Mouse (Mus musculus) embryonic facial prominence, embryonic 15.5 days (tissue): ENCODE results near the gene Epha2. TPM values are rescaled to one million over a fixed set of nuclear protein-coding genes. Genes with fewer than 3 reads are reported as not detected.

Experiments used
- ATAC-seq: fragments of 200-750 bp; cut with Nextera tagmentation; 2 replicates; pipeline ENCODE4 v1.8.0; 2017; ENCODE audit warnings: low read depth, moderate TSS enrichment; ENCODE audit not compliant: insufficient number of reproducible peaks, low FRiP score, low TSS enrichment
- H3K27ac ChIP-seq: fragments of 300-500 bp; sonication (generic); replicated peaks from 2 replicates; pipeline ENCODE4 v1.5.1; 2015; ENCODE audit warnings: mild to moderate bottlenecking, inconsistent platforms
- H3K27me3 ChIP-seq: fragments of 300-500 bp; sonication (generic); 2 replicates; pipeline ENCODE4 v1.6.1; 2015; ENCODE audit warnings: inconsistent platforms
- H3K36me3 ChIP-seq: fragments of 300-500 bp; sonication (generic); 2 replicates; pipeline ENCODE4 v1.6.1; 2015; ENCODE audit warnings: mild to moderate bottlenecking, inconsistent platforms
- H3K4me1 ChIP-seq: fragments of 300-500 bp; sonication (generic); 2 replicates; pipeline ENCODE4 v1.6.1; 2015; ENCODE audit warnings: inconsistent platforms
- H3K4me2 ChIP-seq: fragments of 300-500 bp; sonication (generic); replicated peaks from 2 replicates; pipeline ENCODE4 v1.6.1; 2015; ENCODE audit warnings: mild to moderate bottlenecking, inconsistent platforms
- H3K4me3 ChIP-seq: fragments of 300-500 bp; sonication (generic); replicated peaks from 2 replicates; pipeline ENCODE4 v1.5.1; 2015; ENCODE audit warnings: mild to moderate bottlenecking, inconsistent platforms
- H3K9ac ChIP-seq: fragments of 300-500 bp; sonication (generic); 2 replicates; pipeline ENCODE4 v1.6.1; 2015; ENCODE audit warnings: inconsistent platforms
- H3K9me3 ChIP-seq: fragments of 300-500 bp; sonication (generic); replicated peaks from 2 replicates; pipeline ENCODE4 v1.6.1; 2016; ENCODE audit warnings: inconsistent platforms
- WGBS: fragments of 180-500 bp; shearing (Covaris S2); methylation state at CpG from one replicate; pipeline ENCODE4 v1.1.7; 2015; 5-methylcytosine and 5-hydroxymethylcytosine counted together
- polyA plus RNA-seq: library from polyadenylated mRNA; unstranded; fragments of >200 nt; fragmentation: Nextera tagmentation; extraction: Ambion mirVana; gene quantifications from 2 replicates; pipeline ENCODE4 v1.2.1, GENCODE M21; 2015

Epha2 gene
- polyA plus RNA-seq, 1 experiment from 2014 or later: 7.4 TPM

DNA sequence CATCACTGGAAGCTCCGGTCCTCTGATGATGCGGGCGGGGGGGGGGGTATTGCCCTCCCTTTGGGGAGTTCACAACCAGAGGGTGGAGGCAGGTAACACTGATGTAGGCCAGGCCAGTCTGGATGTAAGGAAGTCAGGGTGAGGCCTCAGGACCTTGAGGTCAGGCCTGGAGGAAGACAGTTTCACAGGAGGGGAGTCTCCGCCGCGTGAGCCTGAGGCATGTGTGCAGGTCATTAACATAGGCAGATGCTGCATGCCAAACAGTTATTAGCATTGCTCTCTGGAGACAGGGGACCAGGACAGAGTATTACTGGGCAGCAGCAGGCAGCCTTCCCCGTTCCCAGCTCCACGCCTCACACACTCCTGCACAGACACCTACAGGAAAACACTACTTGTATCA, 12.9 kb upstream of the Epha2 start:
- Histone ChIP-seq H3K4me2 (no peak overlapping the region), H3K27me3 (peaks cover 58% of the 10 kb centered on the region), H3K4me3 (no peak overlapping the region), H3K36me3 (no peaks in the 10 kb centered on the region), H3K27ac (no peak overlapping the region), H3K4me1 (peaks cover 30% of the 10 kb centered on the region), H3K9ac (no peak overlapping the region), H3K9me3 (no peaks in the 10 kb centered on the region)
- ATAC-seq: no peak
- WGBS: 45% methylated on average over 8 of the region's 8 CpGs

DNA sequence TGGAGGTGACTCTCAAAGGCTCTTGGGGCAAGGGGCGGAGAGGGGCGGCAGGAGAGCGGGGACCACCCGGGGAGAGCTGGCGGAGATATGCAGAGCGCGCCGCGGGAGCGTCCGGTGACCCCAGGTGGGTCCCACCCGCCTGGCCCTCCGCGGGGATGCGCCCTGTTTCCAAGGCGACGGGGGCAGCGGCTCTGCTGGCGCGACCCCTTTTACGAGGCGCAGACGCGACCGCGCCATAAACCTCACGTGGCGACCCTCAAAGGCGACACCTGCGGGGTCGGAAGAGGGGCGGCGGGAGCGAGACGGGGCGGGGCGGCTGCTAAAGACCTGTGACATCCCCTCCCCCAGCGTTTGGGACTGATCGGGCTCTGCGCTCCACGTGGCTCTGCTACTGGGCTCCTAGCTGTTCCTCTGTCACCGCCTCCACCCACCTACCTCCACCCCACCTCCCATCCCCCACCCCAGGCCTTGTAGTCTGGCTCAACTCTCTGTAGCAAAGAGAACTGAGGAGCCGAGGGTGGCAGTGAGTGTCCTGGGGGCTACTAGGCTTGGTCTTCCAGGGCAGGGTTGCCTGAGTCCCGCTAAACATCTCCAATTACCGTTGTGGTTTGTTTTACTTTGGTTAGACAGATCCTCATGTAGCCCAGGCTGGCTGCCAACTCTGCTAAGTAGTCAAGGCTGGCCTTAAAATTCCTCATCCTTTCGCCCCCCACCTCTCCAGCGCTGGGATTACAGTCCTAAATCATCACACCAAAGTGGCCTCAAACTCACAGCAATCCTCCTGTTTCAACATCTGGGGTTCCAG, 9.3 kb upstream of the Epha2 start:
- peaks cover 58% of the 10 kb centered on the region for H3K27me3 ChIP-seq
- no peak overlapping the region for H3K9ac ChIP-seq

DNA sequence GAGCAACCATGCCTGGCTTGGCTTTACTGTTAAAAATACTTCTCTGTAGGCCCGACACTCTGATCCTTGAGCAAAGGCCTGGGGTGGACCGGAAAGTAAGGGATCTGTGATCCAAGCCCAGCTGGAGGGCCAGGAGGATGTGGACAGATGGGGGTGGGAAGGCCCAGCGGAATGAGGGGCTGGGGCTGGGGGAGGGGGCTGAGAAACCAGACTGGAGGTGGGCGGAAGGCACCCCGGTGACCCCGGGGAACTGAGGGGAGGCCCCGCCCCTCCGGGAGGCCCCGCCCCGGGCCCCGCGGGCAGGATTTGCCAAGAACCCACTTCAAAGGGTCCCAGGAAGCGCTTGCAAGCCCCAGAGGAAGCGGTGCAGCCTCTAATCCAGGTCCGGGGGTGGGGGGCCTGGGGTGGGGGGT, 5.3 kb upstream of the Epha2 start:
- no peaks in the 10 kb centered on the region for H3K36me3 ChIP-seq
- H3K27me3 ChIP-seq: peaks cover 39% of the 10 kb centered on the region
- no peak overlapping the region for H3K9ac ChIP-seq
- no peaks in the 10 kb centered on the region for H3K9me3 ChIP-seq
- ATAC-seq: no peak
- H3K4me1 ChIP-seq: peaks cover 47% of the 10 kb centered on the region
- H3K4me2 ChIP-seq: no peak overlapping the region
- H3K27ac ChIP-seq: no peak overlapping the region
- 3% methylated on average over 15 of the region's 15 CpGs for WGBS
- no peak overlapping the region for H3K4me3 ChIP-seq

More for the DNA sequence above, 9.3 kb upstream of the Epha2 start:
- Histone ChIP-seq H3K27ac (no peak overlapping the region), H3K9me3 (no peaks in the 10 kb centered on the region), H3K4me1 (peaks cover 38% of the 10 kb centered on the region), H3K4me2 (peak overlapping the region; percentile 63), H3K36me3 (no peaks in the 10 kb centered on the region), H3K4me3 (peak overlapping the region; percentile 34)
- WGBS: 2% methylated on average over 47 of the region's 47 CpGs
- no peak for ATAC-seq

DNA sequence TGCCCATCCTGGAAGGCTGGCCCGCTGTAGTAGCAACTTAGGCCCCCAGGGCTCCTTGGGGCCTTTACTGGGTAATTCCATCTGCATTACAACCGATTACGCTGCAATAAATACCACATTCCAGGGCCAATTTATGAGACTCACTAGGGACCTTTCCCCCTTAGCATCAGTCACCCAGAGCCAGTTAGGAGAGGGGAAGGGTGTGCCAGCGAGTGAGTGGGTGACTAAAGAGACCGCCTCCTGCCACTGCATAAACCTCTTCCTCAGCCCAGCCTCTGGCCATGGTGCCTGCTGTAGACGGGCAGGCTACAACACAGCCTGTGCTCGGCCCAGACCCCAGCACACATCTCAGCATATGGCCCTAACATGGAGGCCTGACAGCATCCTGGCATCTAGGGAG, 3.1 kb upstream of the Epha2 start:
- no peak overlapping the region for H3K9ac ChIP-seq
- no peak for ATAC-seq
- H3K4me2 ChIP-seq: no peak overlapping the region
- H3K4me3 ChIP-seq: no peak overlapping the region
- H3K27ac ChIP-seq: no peak overlapping the region
- no peaks in the 10 kb centered on the region for H3K9me3 ChIP-seq
- WGBS: 52% methylated on average over 7 of the region's 7 CpGs
- H3K27me3 ChIP-seq: peaks cover 32% of the 10 kb centered on the region
- H3K4me1 ChIP-seq: peaks cover 55% of the 10 kb centered on the region
- H3K36me3 ChIP-seq: no peaks in the 10 kb centered on the region

DNA sequence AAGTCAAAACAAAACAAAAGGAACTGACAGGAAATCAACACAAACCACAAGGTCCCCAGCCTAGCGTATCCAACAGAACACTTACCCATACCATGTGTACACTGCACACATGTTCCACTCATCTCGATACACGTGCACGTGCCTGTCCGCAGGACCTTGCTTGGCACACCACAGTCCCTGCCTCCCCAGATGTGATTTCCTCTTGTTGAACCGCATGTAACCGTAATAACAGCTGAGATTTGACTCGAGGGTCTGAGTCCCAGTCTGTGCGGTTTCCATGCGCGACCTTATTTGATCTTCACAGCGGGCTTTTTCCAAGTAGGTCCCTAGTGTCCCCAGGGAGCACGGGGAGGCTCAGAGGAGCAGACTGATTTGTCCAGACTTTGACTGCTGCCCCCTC, 1.7 kb upstream of the Epha2 start:
- H3K36me3 ChIP-seq: no peaks in the 10 kb centered on the region
- H3K9me3 ChIP-seq: no peaks in the 10 kb centered on the region
- no peak overlapping the region for H3K4me2 ChIP-seq
- peaks cover 62% of the 10 kb centered on the region for H3K4me1 ChIP-seq
- H3K27ac ChIP-seq: no peak overlapping the region
- WGBS: 30% methylated on average over 13 of the region's 13 CpGs
- no peak overlapping the region for H3K4me3 ChIP-seq
- ATAC-seq: no peak
- H3K27me3 ChIP-seq: peaks cover 27% of the 10 kb centered on the region
- no peak overlapping the region for H3K9ac ChIP-seq

DNA sequence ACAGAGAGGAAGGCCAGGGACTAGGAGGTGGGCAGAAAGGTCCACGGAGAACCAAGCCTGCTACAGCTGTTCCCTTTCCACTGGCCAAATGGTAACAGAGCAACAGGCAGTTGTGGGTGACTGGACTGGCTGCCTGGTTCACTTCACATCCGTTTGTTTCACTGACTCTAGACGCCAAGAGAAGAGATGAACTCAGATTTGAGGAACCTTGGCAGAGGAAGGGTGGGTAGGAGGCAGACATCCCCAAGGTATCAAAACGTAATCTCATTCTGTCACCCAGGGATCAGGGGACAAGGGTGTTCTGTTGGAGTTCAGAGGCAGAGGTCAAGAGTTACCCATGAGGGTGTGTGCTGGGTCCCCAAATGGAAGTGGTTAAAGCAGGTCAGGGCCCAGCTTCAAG, 844 bp upstream of the Epha2 start:
- Histone ChIP-seq H3K9me3 (no peaks in the 10 kb centered on the region), H3K4me2 (no peak overlapping the region), H3K36me3 (no peaks in the 10 kb centered on the region), H3K27ac (no peak overlapping the region), H3K27me3 (peaks cover 27% of the 10 kb centered on the region), H3K4me3 (no peak overlapping the region), H3K4me1 (peaks cover 65% of the 10 kb centered on the region), H3K9ac (no peak overlapping the region)
- no peak for ATAC-seq
- WGBS: 61% methylated on average over 4 of the region's 4 CpGs

DNA sequence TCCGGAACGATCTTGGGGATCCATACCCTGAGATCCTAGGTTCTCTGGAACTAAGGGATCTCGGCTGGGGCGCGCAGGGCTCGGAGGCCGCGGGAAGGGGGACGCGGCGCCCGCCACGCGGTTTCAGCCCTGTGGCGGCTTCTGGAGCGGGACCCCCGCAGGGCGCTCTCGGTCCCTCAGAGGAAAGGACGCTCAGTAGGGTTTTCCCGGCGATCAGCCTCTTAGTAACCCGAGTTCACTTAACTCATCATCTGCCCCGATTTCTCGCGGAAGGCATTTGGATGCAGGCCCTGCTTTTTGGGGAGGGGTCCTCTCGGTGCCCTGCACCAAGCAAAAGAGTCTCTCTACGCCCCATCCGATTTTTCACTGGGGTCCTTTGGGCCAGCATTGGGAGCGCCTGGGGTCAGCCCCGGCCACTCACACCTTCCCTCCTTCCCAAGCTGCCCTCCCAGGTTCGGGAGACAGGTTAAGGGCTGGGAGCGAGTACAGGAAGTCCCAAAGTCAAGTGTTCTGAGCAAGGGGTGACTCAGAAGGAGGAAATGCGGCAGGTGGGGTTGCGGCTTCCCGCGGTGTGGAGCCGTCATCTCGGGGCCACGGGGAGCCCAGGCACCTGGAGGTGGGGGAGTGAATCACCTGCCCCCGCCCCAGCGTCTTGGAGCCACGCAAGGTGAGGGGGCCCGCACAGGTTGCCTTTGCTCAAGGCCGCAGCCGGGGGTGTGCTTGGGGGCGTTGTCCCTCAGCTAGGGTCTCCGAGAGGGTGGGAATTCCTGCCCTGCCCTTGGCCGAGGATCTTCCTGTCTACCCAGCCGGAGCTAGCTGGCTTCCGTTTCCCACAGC, 769 bp downstream of the Epha2 start:
- Histone ChIP-seq H3K9ac (peak overlapping the region; percentile 44), H3K9me3 (no peaks in the 10 kb centered on the region), H3K4me1 (peaks cover 56% of the 10 kb centered on the region), H3K36me3 (no peaks in the 10 kb centered on the region), H3K4me2 (peak overlapping the region; percentile 95), H3K4me3 (peak overlapping the region; percentile 63), H3K27ac (peak overlapping the region; percentile 61; the same call in 1 of the 2 replicates), H3K27me3 (peaks cover 23% of the 10 kb centered on the region)
- 1% methylated on average over 50 of the region's 51 CpGs for WGBS
- ATAC-seq: no peak

DNA sequence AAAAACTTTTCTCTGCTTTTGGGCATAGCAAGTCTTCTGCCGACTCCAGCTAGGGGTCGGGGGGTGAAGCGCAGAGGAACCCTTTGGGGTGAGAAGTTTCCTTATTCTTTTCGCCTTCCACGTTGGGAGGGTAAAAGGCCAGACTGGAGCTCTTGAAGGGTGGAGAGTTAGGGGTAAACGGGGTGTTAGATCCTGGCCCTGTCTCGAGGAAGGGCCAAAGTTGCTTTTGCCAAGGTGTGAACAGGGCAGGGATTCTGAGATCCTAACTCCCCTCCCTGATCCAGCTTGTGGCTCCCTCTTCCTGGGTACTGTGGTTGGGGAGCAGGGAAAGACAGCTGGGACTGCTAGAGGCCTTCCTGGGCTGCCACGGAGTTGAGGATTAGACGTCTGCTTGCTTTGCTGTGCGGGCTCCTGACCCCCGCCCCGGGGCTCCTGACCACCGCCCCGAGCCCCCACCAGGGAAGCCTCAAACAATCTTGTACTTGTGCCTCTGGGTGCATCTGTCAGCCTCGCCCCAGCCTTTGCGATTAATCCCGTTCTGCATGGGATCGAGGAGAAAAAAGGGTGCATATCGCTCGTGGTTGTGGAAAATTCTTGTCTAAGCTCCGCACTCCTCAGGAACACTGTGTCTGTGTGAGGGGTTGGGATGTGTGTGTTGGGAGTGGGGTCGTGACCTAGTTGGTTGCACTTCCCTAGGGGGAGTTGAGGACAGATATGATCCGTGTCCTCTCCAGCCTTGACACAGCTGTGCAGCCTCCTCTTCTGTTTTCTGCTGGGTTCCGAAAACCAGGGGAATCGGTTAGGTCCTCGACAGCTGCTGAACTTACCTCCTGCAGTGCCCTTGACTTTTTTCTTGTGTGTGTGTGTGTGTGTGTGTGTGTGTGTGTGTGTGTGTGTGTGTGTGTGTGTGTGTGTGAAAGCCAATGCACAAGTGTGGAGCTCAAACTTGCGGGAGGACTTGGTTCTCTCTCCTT, 1.7 kb downstream of the Epha2 start:
- no peak for ATAC-seq
- Histone ChIP-seq H3K36me3 (no peaks in the 10 kb centered on the region), H3K9me3 (no peaks in the 10 kb centered on the region), H3K27me3 (peaks cover 19% of the 10 kb centered on the region), H3K27ac (peak overlapping the region; percentile 61; the same call in 1 of the 2 replicates), H3K4me2 (peak overlapping the region; percentile 95), H3K4me1 (peaks cover 52% of the 10 kb centered on the region), H3K9ac (peak overlapping the region; percentile 44; the same call in 1 of the 2 replicates), H3K4me3 (peak overlapping the region; percentile 63)
- 17% methylated on average over 27 of the region's 27 CpGs for WGBS

DNA sequence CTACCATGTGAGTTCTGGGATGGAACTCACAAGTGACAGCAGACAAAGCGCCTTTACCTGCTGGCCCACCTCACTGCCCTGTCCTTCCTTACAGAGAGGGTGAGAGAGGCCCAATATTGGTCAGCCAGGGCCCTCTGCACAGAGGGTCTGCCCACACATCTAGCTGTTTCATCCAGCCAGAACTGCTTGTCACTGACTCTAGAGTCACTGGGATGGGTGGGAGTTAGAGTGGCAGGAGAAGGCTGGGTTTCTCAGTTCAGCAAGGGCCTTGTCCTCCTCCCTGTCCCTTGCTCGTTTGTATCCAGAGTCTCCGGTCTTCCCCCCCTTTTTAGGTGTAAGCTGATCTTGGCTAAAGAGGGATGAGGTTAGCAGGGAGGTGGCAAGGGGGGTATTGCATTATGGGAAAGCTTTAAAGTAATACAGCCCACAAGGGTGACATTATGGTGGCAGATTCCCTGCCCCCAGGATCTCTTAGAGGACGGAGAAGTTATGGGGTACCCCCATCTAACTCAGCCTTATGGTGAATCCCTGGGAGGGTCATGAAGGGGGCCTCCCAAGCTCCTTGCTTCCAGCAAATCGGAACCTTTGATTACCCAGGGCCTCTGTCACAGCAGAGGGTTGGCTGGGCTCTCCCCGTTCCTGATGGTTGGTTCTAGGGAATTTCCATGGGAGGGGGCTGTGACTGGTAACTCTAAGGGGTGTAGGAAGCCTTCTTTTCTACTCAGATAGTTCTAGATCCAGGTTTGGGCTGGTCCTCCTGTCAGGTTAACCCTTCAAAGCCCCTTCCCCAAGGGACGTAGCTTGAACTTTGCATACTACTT, 2.6 kb downstream of the Epha2 start:
- Histone ChIP-seq H3K4me2 (peak overlapping the region; percentile 95), H3K27me3 (peaks cover 19% of the 10 kb centered on the region), H3K9ac (no peak overlapping the region), H3K9me3 (no peaks in the 10 kb centered on the region), H3K4me3 (peak overlapping the region; percentile 63), H3K27ac (no peak overlapping the region; the same call in 1 of the 2 replicates), H3K36me3 (no peaks in the 10 kb centered on the region), H3K4me1 (peaks cover 47% of the 10 kb centered on the region)
- no peak for ATAC-seq
- WGBS: 36% methylated on average over 7 of the region's 7 CpGs

DNA sequence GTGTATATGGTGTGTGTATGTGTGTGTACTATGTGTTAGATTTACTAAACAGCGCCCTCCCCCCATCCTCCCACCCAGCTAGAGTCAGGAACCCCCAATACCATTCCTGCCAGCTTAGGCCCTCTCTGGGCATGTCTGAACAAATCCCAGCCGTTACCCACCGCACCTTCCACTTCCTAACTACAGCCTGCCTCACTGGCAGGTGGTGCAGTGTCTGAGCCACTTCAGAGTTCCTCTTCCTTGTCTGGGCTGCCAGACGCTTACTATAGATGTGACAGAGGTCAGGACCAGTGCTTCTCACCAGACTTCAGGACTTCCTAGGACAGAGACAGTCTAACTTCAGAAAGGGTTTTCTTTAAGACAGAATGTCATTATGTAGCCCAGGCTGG, 3.2 kb downstream of the Epha2 start:
- no peak for ATAC-seq
- Histone ChIP-seq H3K9me3 (no peaks in the 10 kb centered on the region), H3K4me2 (no peak overlapping the region), H3K4me3 (peak overlapping the region; percentile 63; the same call in 1 of the 2 replicates), H3K27me3 (peaks cover 19% of the 10 kb centered on the region), H3K27ac (no peak overlapping the region; the same call in 1 of the 2 replicates), H3K36me3 (no peaks in the 10 kb centered on the region), H3K4me1 (peaks cover 47% of the 10 kb centered on the region), H3K9ac (no peak overlapping the region)
- 66% methylated on average over 4 of the region's 4 CpGs for WGBS
